Mouse (Mus musculus) heart, adult 2 months (tissue): Measurements from ENCODE around the gene Mroh9. TPM values are rescaled to one million over a fixed set of nuclear protein-coding genes. Genes with fewer than 3 reads are reported as not detected.

ENCODE experiments used
- DNase-seq, 2 experiments: peaks; one replicate each; pipeline ENCODE4 v3.0.0; 2021
- H3K27ac ChIP-seq: fragments of 200-600 bp; 2 replicates; pipeline ENCODE4 v1.8.1; 2022
- H3K27me3 ChIP-seq: fragments of 200-500 bp; 2 replicates; pipeline ENCODE4 v1.6.1; 2012; ENCODE audit warnings: mild to moderate bottlenecking, low read length, inconsistent platforms, mixed read lengths; ENCODE audit not compliant: control insufficient read depth, insufficient read depth
- H3K36me3 ChIP-seq: fragments of 200-500 bp; 2 replicates; pipeline ENCODE4 v1.6.1; 2012; ENCODE audit warnings: low read length, inconsistent platforms; ENCODE audit not compliant: control insufficient read depth, insufficient read depth
- H3K4me1 ChIP-seq: fragments of 200-500 bp; 2 replicates; pipeline ENCODE4 v1.6.1; 2011; ENCODE audit warnings: low read length; ENCODE audit not compliant: control insufficient read depth, insufficient read depth
- H3K4me3 ChIP-seq: fragments of 200-600 bp; 2 replicates; pipeline ENCODE4 v1.8.1; 2022
- H3K79me2 ChIP-seq: fragments of 200-500 bp; replicated peaks from 2 replicates; pipeline ENCODE4 v1.6.1; 2012; ENCODE audit warnings: mild to moderate bottlenecking, inconsistent platforms, low read length, moderate library complexity, mixed read lengths; ENCODE audit not compliant: control insufficient read depth, insufficient read depth
- H3K9ac ChIP-seq: fragments of 200-500 bp; 2 replicates; pipeline ENCODE4 v1.6.1; 2012; ENCODE audit warnings: low read depth, mild to moderate bottlenecking, control low read depth, inconsistent platforms, low read length, mixed read lengths
- CTCF ChIP-seq: fragments of 200-600 bp; IDR thresholded peaks from 2 replicates; pipeline ENCODE4 v1.8.1; 2022; ENCODE audit warnings: antibody characterized with exemption, mild to moderate bottlenecking, moderate library complexity
- EP300 ChIP-seq: fragments of 200-500 bp; IDR thresholded peaks from 2 replicates; pipeline ENCODE4 v1.6.1; 2011; ENCODE audit warnings: low read depth, low read length, control low read depth; ENCODE audit not compliant: insufficient read depth
- POLR2A ChIP-seq: fragments of 200-500 bp; IDR thresholded peaks from 2 replicates; pipeline ENCODE4 v1.6.1; 2011; ENCODE audit warnings: mild to moderate bottlenecking, low read depth, low read length, control low read depth; ENCODE audit not compliant: insufficient read depth
- WGBS: fragments of 180-500 bp; shearing (Covaris S2); methylation state at CpG from one replicate; pipeline ENCODE4 v1.1.7; 2018; 5-methylcytosine and 5-hydroxymethylcytosine counted together
- intact Hi-C: fragments of 180-260 bp; cut with DNase I; formaldehyde crosslinking; loops from one replicate; pipeline ENCODE4 v1.15.1; 2025
- polyA plus RNA-seq: library from polyadenylated mRNA; depleted of rRNA; stranded (reverse); fragments of >200 nt; gene quantifications from 2 replicates; pipeline ENCODE4 v1.2.3, GENCODE M21; 2012
- total RNA-seq, 2 experiments: library from RNA; stranded (reverse); gene quantifications; 2 replicates each; pipeline ENCODE4 v1.2.3; 2021

The Mroh9 gene
- total and polyA plus RNA-seq, 3 experiments, result not detected

GRCm38 (mm10) chr1:163112482-163113164, 27.2 kb upstream of the Mroh9 start:
- Histone ChIP-seq H3K4me3 (no peak overlapping the region), H3K27me3 (no peaks in the 10 kb centered on the region), H3K9ac (no peak overlapping the region), H3K27ac (no peak overlapping the region), H3K4me1 (no peaks in the 10 kb centered on the region), H3K79me2 (no peaks in the 10 kb centered on the region), H3K36me3 (no peaks in the 10 kb centered on the region)
- intact Hi-C loops, result no loop called here
- WGBS, result 78% methylated on average over 4 of the region's 4 CpGs
- no peak for TF ChIP-seq CTCF
- no peak for TF ChIP-seq POLR2A
- DNase-seq, result no peak

- Histone ChIP-seq H3K27me3 (no peaks in the 10 kb centered on the region), H3K27ac (no peak overlapping the region), H3K9ac (no peak overlapping the region), H3K4me1 (no peaks in the 10 kb centered on the region), H3K4me3 (no peak overlapping the region), H3K79me2 (no peaks in the 10 kb centered on the region), H3K36me3 (no peaks in the 10 kb centered on the region)
- 12% methylated on average over 1 of the region's 1 CpGs for WGBS
- intact Hi-C loops, result no loop called here
- TF ChIP-seq EP300 (no peak), POLR2A (no peak), CTCF (no peak)
- DNase-seq, result no peak
Observed at GRCm38 (mm10) chr1:163104960-163105359, 19.5 kb upstream of the Mroh9 start.

- Histone ChIP-seq H3K4me1 (no peaks in the 10 kb centered on the region; the same call in 1 of the 2 replicates), H3K27ac (no peak overlapping the region), H3K36me3 (no peaks in the 10 kb centered on the region), H3K27me3 (no peaks in the 10 kb centered on the region), H3K4me3 (no peak overlapping the region), H3K9ac (no peak overlapping the region), H3K79me2 (no peaks in the 10 kb centered on the region)
- WGBS, result 47% methylated on average over 10 of the region's 10 CpGs
- peak in 1 of 2 experiments; percentile 18 for DNase-seq
- intact Hi-C loops, result no loop called here
- no peak for TF ChIP-seq EP300
- peak; percentile 66 for TF ChIP-seq CTCF
- no peak for TF ChIP-seq POLR2A
Observed at GRCm38 (mm10) chr1:163091438-163092155, 6.1 kb upstream of the Mroh9 start.

GRCm38 (mm10) chr1:163070502-163070901, 15.0 kb downstream of the Mroh9 start:
- H3K27me3 ChIP-seq, result no peaks in the 10 kb centered on the region
- H3K36me3 ChIP-seq, result no peaks in the 10 kb centered on the region
- intact Hi-C loops, result loop anchor here (2.0 to 5.0 kb wide), 2 partner anchors 174 to 258 kb away; partner anchors contain the start of gene Fmo4
- no peak overlapping the region for H3K9ac ChIP-seq
- H3K79me2 ChIP-seq, result no peaks in the 10 kb centered on the region
- DNase-seq, result peak; percentile 18 to 60
- WGBS, result 6% methylated on average over 1 of the region's 1 CpGs
- H3K4me1 ChIP-seq, result no peaks in the 10 kb centered on the region
- TF ChIP-seq POLR2A (no peak), EP300 (no peak), CTCF (peak; percentile 84)
- H3K27ac ChIP-seq, result no peak overlapping the region
- no peak overlapping the region for H3K4me3 ChIP-seq

- 78% methylated on average over 3 of the region's 3 CpGs for WGBS
- intact Hi-C loops, result no loop called here
Observed at GRCm38 (mm10) chr1:163060381-163060780, 25.1 kb downstream of the Mroh9 start.

GRCm38 (mm10) chr1:163057363-163057762, 28.1 kb downstream of the Mroh9 start:
- Histone ChIP-seq H3K4me3 (no peak overlapping the region), H3K27me3 (no peaks in the 10 kb centered on the region), H3K79me2 (no peaks in the 10 kb centered on the region), H3K9ac (no peak overlapping the region), H3K4me1 (no peaks in the 10 kb centered on the region), H3K27ac (no peak overlapping the region), H3K36me3 (no peaks in the 10 kb centered on the region)
- 37% methylated on average over 2 of the region's 2 CpGs for WGBS
- intact Hi-C loops, result loop anchor here (1.0 to 5.0 kb wide), 2 partner anchors 161 to 240 kb away; no protein-coding TSS in a partner anchor
- TF ChIP-seq POLR2A (no peak), CTCF (peak; percentile 80), EP300 (peak; percentile 19; the same call in 1 of the 2 replicates)
- no peak for DNase-seq

More at GRCm38 (mm10) chr1:163060381-163060780, 25.1 kb downstream of the Mroh9 start:
- no peak overlapping the region for H3K4me3 ChIP-seq
- H3K36me3 ChIP-seq, result no peaks in the 10 kb centered on the region
- no peaks in the 10 kb centered on the region for H3K27me3 ChIP-seq
- no peak for TF ChIP-seq POLR2A
- no peak for TF ChIP-seq CTCF
- TF ChIP-seq EP300, result no peak
- no peak overlapping the region for H3K9ac ChIP-seq
- H3K27ac ChIP-seq, result no peak overlapping the region
- H3K79me2 ChIP-seq, result no peaks in the 10 kb centered on the region
- DNase-seq, result no peak
- no peaks in the 10 kb centered on the region for H3K4me1 ChIP-seq
